Mouse (Mus musculus): ENCODE data around the gene Kcne4.

DNA sequence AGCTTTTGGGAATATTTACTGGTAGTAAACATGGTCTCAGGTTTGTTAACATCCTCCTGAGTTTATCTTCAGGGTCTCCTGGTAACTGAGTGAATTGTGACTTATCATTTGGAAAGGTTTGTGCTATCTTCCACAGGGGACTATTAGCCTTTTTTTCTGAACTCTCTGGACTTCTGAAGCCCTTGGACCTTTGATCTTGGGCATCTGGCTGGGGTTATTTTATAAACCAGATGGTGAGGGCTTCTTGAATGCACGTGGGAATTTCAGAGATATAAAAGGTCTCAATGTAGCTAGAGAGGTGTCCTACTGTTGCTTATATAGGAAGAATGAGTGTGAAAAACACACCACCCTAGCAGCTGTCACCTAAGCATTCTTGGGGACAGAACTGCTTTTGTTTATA, 37.7 kb downstream of the Kcne4 start:
- TF ChIP-seq EP300 (IDR thresholded peaks at IDR 0.05; ENCODE audit: low read depth): no peak
- no peak for TF ChIP-seq CTCF (IDR thresholded peaks at IDR 0.05; ENCODE audit: low read depth)

All from liver, embryonic 14.5 days (tissue).